Mouse (Mus musculus) liver, adult 2 months (tissue): Measurements from ENCODE around the gene Slc7a5. TPM values are rescaled to one million over a fixed set of nuclear protein-coding genes. Genes with fewer than 3 reads are reported as not detected.

Experiments
- DNase-seq: peaks from one replicate; pipeline ENCODE4 v3.0.0-alpha.2; 2011; ENCODE audit warnings: low read depth, low spot score; ENCODE audit errors: extremely low read depth
- H3K27ac ChIP-seq: fragments of 200-500 bp; replicated peaks from 2 replicates; pipeline ENCODE4 v1.5.1; 2012; ENCODE audit warnings: low read depth, mild to moderate bottlenecking, control low read depth, inconsistent platforms, low read length; ENCODE audit not compliant: insufficient read depth
- H3K27me3 ChIP-seq: fragments of 200-500 bp; 2 replicates; pipeline ENCODE4 v1.6.1; 2012; ENCODE audit warnings: mild to moderate bottlenecking, moderate library complexity, low read length, inconsistent platforms; ENCODE audit not compliant: control insufficient read depth, insufficient read depth
- H3K36me3 ChIP-seq: fragments of 200-500 bp; 2 replicates; pipeline ENCODE4 v1.6.1; 2012; ENCODE audit warnings: low read length, inconsistent platforms; ENCODE audit not compliant: control insufficient read depth, insufficient read depth
- H3K4me1 ChIP-seq: fragments of 200-500 bp; 2 replicates; pipeline ENCODE4 v1.6.1; 2011; ENCODE audit warnings: low read length; ENCODE audit not compliant: control insufficient read depth, insufficient read depth
- H3K4me3 ChIP-seq: fragments of 200-500 bp; 2 replicates; pipeline ENCODE4 v1.5.1; 2011; ENCODE audit warnings: low read depth, mild to moderate bottlenecking, control low read depth, low read length, moderate library complexity; ENCODE audit not compliant: insufficient read depth
- H3K79me2 ChIP-seq: fragments of 200-500 bp; 2 replicates; pipeline ENCODE4 v1.6.1; 2012; ENCODE audit warnings: inconsistent platforms, mild to moderate bottlenecking, low read length, moderate library complexity; ENCODE audit not compliant: control insufficient read depth, insufficient read depth
- H3K9ac ChIP-seq: fragments of 200-500 bp; 2 replicates; pipeline ENCODE4 v1.6.1; 2012; ENCODE audit warnings: low read depth, mild to moderate bottlenecking, control low read depth, inconsistent platforms, low read length
- CTCF ChIP-seq: fragments of 200-500 bp; IDR thresholded peaks from 2 replicates; pipeline ENCODE4 v1.5.1; 2011; ENCODE audit warnings: low read depth, low read length, control low read depth
- POLR2A ChIP-seq: fragments of 200-500 bp; IDR thresholded peaks from 2 replicates; pipeline ENCODE4 v1.6.1; 2011; ENCODE audit warnings: low read length, control low read depth; ENCODE audit not compliant: insufficient read depth; ENCODE audit errors: extremely low read depth
- WGBS: fragments of 180-500 bp; shearing (Covaris S2); methylation state at CpG from one replicate; pipeline ENCODE4 v1.1.7; 2018; 5-methylcytosine and 5-hydroxymethylcytosine counted together
- polyA plus RNA-seq: library from polyadenylated mRNA; depleted of rRNA; stranded (reverse); fragments of >200 nt; gene quantifications from 2 replicates; pipeline ENCODE4 v1.2.3, GENCODE M21; 2012
- total RNA-seq: library from RNA; depleted of rRNA; stranded (reverse); fragments of >200 nt; gene quantifications from 2 replicates; pipeline ENCODE4 v1.2.3, GENCODE M21; 2014

The Slc7a5 gene
- total and polyA plus RNA-seq, 2 experiments: 1.1 to 4.5 TPM

- 87% methylated on average over 9 of the region's 9 CpGs for WGBS
- no peak overlapping the region for H3K9ac ChIP-seq
- no peaks in the 10 kb centered on the region for H3K27me3 ChIP-seq
- peaks cover 2% of the 10 kb centered on the region for H3K4me1 ChIP-seq
- no peaks in the 10 kb centered on the region; the same call in 1 of the 2 replicates for H3K79me2 ChIP-seq
- H3K36me3 ChIP-seq: no peaks in the 10 kb centered on the region
- no peak for TF ChIP-seq CTCF
- no peak for TF ChIP-seq POLR2A
- H3K4me3 ChIP-seq: no peak overlapping the region
- DNase-seq: no peak
- H3K27ac ChIP-seq: no peak overlapping the region
Observed at GRCm38 (mm10) chr8:121904999-121905398, 2.5 kb downstream of the Slc7a5 start.

- peaks cover 4% of the 10 kb centered on the region for H3K4me1 ChIP-seq
- TF ChIP-seq POLR2A: no peak
- no peak for TF ChIP-seq CTCF
- H3K9ac ChIP-seq: no peak overlapping the region
Observed at GRCm38 (mm10) chr8:121903977-121904376, 3.5 kb downstream of the Slc7a5 start.

GRCm38 (mm10) chr8:121901498-121902236 is 5.8 kb downstream of the Slc7a5 start:
- H3K4me1 ChIP-seq: peaks cover 19% of the 10 kb centered on the region
- no peak for DNase-seq
- TF ChIP-seq POLR2A (no peak), CTCF (no peak)
- 80% methylated on average over 8 of the region's 8 CpGs for WGBS
- H3K36me3 ChIP-seq: no peaks in the 10 kb centered on the region
- no peak overlapping the region for H3K27ac ChIP-seq
- H3K27me3 ChIP-seq: no peaks in the 10 kb centered on the region
- H3K4me3 ChIP-seq: no peak overlapping the region
- H3K79me2 ChIP-seq: no peaks in the 10 kb centered on the region
- no peak overlapping the region for H3K9ac ChIP-seq

More at GRCm38 (mm10) chr8:121903977-121904376, 3.5 kb downstream of the Slc7a5 start:
- H3K27ac ChIP-seq: no peak overlapping the region
- 84% methylated on average over 6 of the region's 6 CpGs for whole genome bisulfite sequencing
- DNase-seq: no peak
- no peaks in the 10 kb centered on the region for H3K36me3 ChIP-seq
- H3K4me3 ChIP-seq: no peak overlapping the region
- no peaks in the 10 kb centered on the region for H3K27me3 ChIP-seq
- no peaks in the 10 kb centered on the region; the same call in 1 of the 2 replicates for H3K79me2 ChIP-seq

- WGBS: 92% methylated on average over 18 of the region's 18 CpGs
- Histone ChIP-seq H3K27me3 (no peaks in the 10 kb centered on the region), H3K4me1 (peaks cover 19% of the 10 kb centered on the region), H3K27ac (no peak overlapping the region), H3K79me2 (no peaks in the 10 kb centered on the region), H3K36me3 (no peaks in the 10 kb centered on the region), H3K9ac (no peak overlapping the region), H3K4me3 (no peak overlapping the region)
- no peak for TF ChIP-seq CTCF
- TF ChIP-seq POLR2A: no peak
- DNase-seq: no peak
Observed at GRCm38 (mm10) chr8:121899180-121900044, 8.1 kb downstream of the Slc7a5 start.

- Histone ChIP-seq H3K79me2 (no peaks in the 10 kb centered on the region), H3K4me1 (peaks cover 19% of the 10 kb centered on the region), H3K4me3 (no peak overlapping the region), H3K9ac (no peak overlapping the region), H3K36me3 (no peaks in the 10 kb centered on the region), H3K27me3 (no peaks in the 10 kb centered on the region), H3K27ac (peak overlapping the region; percentile 59)
- TF ChIP-seq POLR2A (no peak), CTCF (no peak)
- WGBS: 11% methylated on average over 4 of the region's 4 CpGs
- DNase-seq: peak; percentile 90
Observed at GRCm38 (mm10) chr8:121898401-121898931, 9.0 kb downstream of the Slc7a5 start.
